Mouse (Mus musculus) cortical plate, adult 2 months (tissue): ENCODE results near the gene Kcnmb2.

Source experiments
- CTCF ChIP-seq: fragments of 200-500 bp; IDR thresholded peaks from 2 replicates; pipeline ENCODE4 v1.5.1; 2011; ENCODE audit warnings: mild to moderate bottlenecking, control low read depth, low read length; ENCODE audit not compliant: insufficient read depth; ENCODE audit errors: extremely low read depth
- POLR2A ChIP-seq: fragments of 200-500 bp; IDR thresholded peaks from 2 replicates; pipeline ENCODE4 v1.6.1; 2011; ENCODE audit warnings: mild to moderate bottlenecking, low read length, control low read depth; ENCODE audit not compliant: insufficient read depth; ENCODE audit errors: extremely low read depth

DNA sequence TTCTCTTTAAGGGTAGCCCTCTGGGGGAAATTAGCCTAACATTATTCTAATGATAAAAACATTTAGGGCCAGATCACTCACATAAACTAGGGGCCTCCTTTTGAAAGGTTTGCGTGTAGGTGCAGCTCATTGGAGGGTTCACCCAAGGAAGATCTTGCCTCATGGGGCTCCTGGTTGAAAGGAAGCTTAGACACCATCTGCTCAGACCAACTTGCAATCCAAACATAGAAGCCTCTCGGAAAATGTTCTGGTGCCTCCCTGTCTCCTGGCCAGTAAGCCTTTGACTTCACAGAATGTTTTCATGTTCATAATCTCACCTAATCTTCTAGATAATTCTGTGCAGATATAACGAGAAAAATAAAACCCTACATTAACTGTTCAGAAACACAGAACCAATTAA is 150.3 kb downstream of the Kcnmb2 start:
- no peak for TF ChIP-seq CTCF
- TF ChIP-seq POLR2A: no peak
